Mouse (Mus musculus): Measurements from ENCODE around the gene Pros1. TPM values are rescaled to one million over a fixed set of nuclear protein-coding genes. Genes with fewer than 3 reads are reported as not detected.
A peak's percentile ranks its signal among the peaks of the same experiment; 100 is the strongest.

Gene Pros1
- total RNA-seq, 1 experiment from 2014 or later = 57.5 TPM

GRCm38 (mm10) chr16:62860140-62860539 lies 6.0 kb downstream of the Pros1 start:
- no peak for DNase-seq

GRCm38 (mm10) chr16:62861455-62861854 lies 7.3 kb downstream of the Pros1 start:
- DNase-seq = no peak

- no peak for DNase-seq
Observed at GRCm38 (mm10) chr16:62872688-62873117, 18.6 kb downstream of the Pros1 start.

DNA sequence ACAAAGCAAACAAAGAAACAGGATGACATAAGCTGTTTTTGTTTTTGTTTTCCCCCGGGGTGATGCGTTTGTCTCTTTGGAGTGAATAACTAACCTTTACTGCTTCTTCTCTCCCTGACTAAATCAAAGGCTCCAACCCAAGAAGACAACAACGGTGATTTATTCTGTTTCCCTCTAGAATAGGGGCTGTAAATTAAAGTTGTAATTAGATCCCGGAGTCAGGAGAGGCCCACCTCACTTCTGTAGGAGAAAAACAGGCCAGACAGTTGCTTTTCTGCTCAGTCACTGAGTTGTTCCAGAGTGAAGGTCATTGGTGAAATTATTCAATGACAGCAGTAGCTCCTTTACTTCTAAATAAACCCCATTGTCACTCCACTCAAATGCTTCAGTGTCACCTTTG lies 19.1 kb downstream of the Pros1 start:
- DNase-seq = no peak

DNA sequence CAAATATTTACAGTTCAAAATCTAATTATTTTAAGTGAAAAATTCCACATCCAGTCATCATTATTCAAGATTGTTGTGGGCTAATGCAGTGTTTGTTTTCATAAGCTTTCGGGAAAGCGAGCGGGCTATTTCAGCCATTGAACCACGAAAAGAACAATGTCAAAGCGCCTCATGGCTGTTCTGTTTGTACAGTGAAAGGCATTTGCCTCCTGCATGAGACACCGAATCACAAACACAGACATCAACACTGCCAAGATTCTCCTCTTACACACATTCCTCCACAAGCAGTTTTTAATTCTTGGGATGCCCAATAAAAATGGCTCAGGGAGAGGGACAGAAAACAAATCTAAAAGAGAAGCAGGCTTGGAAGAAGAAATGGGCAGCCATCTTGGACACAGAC lies 20.0 kb downstream of the Pros1 start:
- no peak for DNase-seq

GRCm38 (mm10) chr16:62895824-62896223 lies 41.7 kb downstream of the Pros1 start:
- no peak for DNase-seq

DNA sequence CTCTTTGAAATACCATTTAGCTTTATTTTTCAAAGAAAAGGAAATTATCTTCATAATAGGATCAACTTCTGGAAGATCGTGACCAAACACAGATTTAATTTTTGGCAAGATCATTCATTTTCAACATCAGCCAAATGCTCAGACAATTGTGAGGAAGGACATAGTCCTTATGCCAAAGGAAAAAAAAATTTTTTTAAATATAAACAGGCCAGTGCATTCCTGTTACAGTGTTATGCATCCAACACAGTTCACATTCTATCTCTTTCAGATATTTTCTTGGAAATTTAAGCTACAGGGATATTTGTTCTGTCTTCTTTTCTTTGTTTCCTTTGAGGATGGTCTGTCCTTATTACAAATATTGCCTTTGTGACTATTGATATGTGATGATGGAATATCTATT lies 57.3 kb downstream of the Pros1 start:
- DNase-seq = no peak

DNA sequence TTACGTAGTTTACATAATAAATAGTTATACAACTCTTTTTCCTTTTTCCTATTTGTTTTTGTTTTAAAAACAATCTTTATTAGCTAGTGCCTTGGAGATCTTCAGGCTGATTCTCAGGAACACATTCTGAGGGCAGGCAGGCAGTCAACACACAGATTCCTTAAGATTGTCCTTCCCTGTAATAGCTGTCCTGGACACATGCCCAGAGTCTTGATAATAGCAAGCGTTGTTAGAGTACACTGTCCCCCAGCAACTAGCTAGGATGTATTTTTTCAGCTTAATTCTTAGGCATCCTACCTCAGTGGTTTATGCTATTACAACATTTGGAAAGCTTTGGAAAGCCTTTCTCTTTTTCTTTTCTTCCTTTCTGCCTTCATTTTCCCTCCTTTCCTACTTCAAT lies 58.1 kb downstream of the Pros1 start:
- DNase-seq = no peak

DNA sequence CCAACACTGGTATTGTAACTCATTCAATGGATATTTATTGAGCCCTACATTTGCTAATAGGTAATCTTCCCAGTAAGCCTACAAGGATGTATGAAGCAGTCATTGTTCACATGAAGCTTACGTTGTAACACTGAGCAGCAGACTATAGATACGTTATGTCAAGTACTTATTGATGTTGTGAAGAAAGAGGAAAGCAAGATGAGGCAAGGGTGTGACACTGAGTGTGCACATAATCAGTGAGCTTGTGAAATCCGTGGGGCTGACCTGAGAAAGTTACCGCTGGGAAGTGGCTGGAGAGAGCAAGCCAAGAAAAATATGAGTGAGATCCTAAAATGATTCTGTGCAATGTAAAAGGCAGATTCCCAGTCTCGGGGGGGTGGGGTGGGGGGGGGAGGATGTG lies 61.4 kb downstream of the Pros1 start:
- no peak for DNase-seq

DNA sequence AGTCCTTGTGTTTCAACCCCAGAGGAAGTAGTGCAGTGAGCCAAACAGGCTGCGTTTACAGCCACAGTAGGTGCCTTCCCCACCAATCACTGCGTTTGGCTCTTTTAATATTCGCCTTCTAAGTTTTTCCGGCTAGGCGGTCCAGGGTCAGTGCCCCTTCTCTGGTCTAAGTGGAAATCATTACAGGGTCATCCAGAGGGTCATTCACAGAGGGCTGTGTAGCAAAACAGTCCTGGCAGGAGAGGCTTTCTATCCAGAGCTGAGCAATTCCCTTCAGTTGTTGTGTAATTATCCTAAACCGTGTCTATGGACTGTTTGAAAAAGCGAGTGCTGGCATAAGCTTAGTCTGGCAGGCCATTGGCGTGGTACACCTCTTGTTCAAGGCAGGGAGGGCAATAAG lies 68.1 kb downstream of the Pros1 start:
- no peak for DNase-seq

DNA sequence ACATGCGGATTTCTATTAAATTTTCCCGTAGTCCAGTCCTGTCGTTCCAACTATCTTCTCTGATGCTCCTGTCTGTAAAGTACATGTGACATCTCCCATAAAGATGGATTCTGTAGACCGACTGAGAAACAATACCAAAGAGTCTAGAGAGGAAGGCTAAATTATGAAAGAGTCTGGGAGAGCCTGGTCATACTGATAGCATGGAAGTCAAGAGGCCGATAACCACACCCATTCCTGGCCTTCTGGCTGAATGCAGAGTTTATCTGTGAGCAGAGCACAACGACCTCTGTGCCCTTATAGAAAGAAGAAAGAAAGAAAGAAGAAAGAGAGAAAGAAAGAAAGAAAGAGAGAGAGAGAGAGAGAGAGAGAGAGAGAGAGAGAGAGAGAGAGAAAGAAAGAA lies 77.2 kb downstream of the Pros1 start:
- DNase-seq = no peak

GRCm38 (mm10) chr16:62936316-62936715 lies 82.2 kb downstream of the Pros1 start:
- peak; percentile 10 for DNase-seq

DNA sequence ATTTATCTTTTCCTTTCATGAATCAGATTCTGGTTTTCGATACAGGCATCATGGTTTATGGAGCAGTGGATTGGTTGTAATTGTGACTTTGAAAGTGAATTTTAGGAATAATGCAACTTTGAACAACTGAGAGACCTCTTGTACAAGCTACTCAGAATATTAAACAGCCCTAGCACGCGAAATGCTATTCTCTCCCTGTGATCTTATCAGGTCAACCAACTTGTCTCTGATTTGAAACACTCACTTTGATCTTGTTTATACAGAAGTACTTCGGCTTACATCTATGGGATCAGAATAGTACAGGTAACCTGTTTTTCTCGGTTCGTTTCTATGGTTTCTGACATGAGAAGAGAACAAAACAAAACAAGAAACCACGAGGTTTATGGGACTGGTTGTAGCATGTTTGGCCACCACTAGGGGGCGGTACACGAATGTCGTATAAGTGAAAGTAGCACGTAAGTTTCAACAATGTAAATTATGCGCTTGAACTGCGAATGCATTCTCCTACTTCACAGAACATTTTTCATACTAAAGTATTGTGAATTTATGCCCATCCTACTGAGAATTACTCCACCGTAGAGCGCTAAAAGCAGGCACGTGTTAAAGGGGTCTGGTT lies 86.4 kb downstream of the Pros1 start:
- DNase-seq = peak; percentile 80

- DNase-seq = no peak
Observed at GRCm38 (mm10) chr16:62941763-62942162, 87.7 kb downstream of the Pros1 start.

- DNase-seq = no peak
Observed at GRCm38 (mm10) chr16:62942418-62943410, 88.6 kb downstream of the Pros1 start.

GRCm38 (mm10) chr16:62958485-62958884 lies 104.4 kb downstream of the Pros1 start:
- no peak for DNase-seq

DNA sequence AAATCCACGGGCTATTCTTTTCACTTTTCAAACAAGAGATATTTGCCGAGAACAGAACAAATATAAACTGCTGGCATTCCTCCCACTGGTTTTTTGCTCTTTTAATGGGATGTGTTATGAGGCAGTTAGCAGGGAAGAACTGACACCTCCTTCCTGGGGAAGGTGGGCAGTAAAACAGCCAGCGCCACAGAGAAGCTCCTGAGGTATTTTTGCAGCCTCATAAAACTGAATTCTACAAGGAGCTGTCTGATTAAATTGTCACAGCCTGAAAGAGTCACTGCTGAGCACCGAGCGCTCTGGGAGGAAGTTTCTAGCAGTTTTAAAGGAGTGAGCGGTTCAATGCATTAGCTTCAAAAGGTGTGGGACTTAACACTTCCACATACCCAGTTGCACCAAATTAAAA lies 110.3 kb downstream of the Pros1 start:
- DNase-seq = no peak

- DNase-seq = no peak
Observed at GRCm38 (mm10) chr16:62971673-62972332, 117.7 kb downstream of the Pros1 start.

DNA sequence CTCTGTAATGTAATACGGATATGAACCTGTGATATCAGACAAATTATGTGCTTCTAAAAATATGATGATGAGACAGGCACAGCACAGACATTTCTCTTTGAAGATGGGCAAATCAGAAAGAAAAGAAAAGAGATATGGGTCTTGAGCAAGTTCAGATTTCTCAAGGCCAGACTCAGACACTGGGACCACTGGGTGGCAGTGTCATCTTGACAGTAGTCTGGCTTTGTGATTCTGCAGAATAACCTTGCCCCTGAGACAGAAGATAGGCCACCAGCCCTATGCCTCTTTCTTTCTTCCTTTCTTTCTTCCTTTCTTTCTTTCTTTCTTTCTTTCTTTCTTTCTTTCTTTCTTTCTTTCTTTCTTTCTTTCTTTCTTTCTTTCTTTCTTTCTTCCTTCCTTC lies 120.8 kb downstream of the Pros1 start:
- DNase-seq = peak; percentile 16
